Mouse (Mus musculus): ENCODE measurements around the gene Zfp598. TPM values are rescaled to one million over a fixed set of nuclear protein-coding genes. Genes with fewer than 3 reads are reported as not detected.
"Not testable (repeated sequence)": the region's sequence is repeated elsewhere in the genome, so short reads cannot be mapped to it uniquely, and the experiment has no call there.

The Zfp598 gene
- polyA plus RNA-seq, 1 experiment from 2014 or later: 24.7 TPM

- ATAC-seq (ENCODE audit: low FRiP score, low read depth): no peak
- no peak overlapping the region for H3K4me2 ChIP-seq (replicated peaks)
- WGBS: 97% methylated on average over 15 of the region's 15 CpGs
Observed at GRCm38 (mm10) chr17:24716166-24716682, 46.7 kb downstream of the Zfp598 start.

DNA sequence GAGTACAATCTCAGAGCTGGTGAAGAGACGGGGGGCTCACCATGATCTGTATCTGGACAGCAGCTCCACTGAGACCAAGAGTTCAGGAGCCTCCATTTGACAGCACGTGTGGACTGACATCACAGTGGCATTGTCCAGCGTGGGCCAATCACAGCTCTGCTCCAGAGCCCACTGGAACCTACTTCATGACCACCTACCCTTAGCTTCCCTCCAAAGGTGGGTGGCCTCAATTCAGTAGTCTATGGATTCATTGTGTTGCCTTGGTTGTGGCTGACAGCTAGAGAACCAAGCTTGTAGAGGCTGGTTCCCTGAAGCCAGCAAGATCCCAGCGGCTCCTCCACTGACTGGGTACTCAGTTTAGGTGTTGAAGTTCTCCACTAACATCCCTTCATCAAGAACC lies 48.5 kb downstream of the Zfp598 start, which contains the start of the genes Rnf151 and Rps2:
Gene Rnf151, minus strand, starts transcription at position 121 of the 400 bp plus-strand sequence.
Gene Rps2, plus strand, starts transcription at position 174 of the 400 bp plus-strand sequence.
- WGBS: 81% methylated on average over 4 of the region's 4 CpGs

More at GRCm38 (mm10) chr17:24716166-24716682, 46.7 kb downstream of the Zfp598 start:
- H3K27me3 ChIP-seq: no peaks in the 10 kb centered on the region
- peaks cover 32% of the 10 kb centered on the region for H3K36me3 ChIP-seq
- no peak overlapping the region for H3K27ac ChIP-seq
- H3K9ac ChIP-seq: no peak overlapping the region
- H3K9me3 ChIP-seq: no peaks in the 10 kb centered on the region
- H3K4me3 ChIP-seq: no peak overlapping the region
- peaks cover 8% of the 10 kb centered on the region for H3K4me1 ChIP-seq

GRCm38 (mm10) chr17:24718938-24719337 lies 49.5 kb downstream of the Zfp598 start:
- peaks cover 32% of the 10 kb centered on the region for H3K4me1 ChIP-seq
- not testable (repeated sequence) for ATAC-seq (ENCODE audit: low FRiP score, low read depth); H3K27ac ChIP-seq; H3K9me3 ChIP-seq; H3K27me3 ChIP-seq
- H3K4me3 ChIP-seq: peak overlapping the region; percentile 84
- WGBS: 63% methylated on average over 5 of the region's 5 CpGs
- H3K4me2 ChIP-seq (replicated peaks): peak overlapping the region; percentile 91
- peaks cover 47% of the 10 kb centered on the region for H3K36me3 ChIP-seq
- peak overlapping the region; percentile 92 for H3K9ac ChIP-seq

More for the DNA sequence above, 48.5 kb downstream of the Zfp598 start, which contains the start of the genes Rnf151 and Rps2:
- peak within 1 kb of the TSS; percentile 92 for H3K9ac ChIP-seq
- peak within 1 kb of the TSS; percentile 84 for H3K4me3 ChIP-seq
- H3K9me3 ChIP-seq: no peaks in the 10 kb centered on the region
- H3K27ac ChIP-seq: no peak within 1 kb of the TSS
- H3K36me3 ChIP-seq: peaks cover 47% of the 10 kb centered on the region
- peaks cover 25% of the 10 kb centered on the region for H3K4me1 ChIP-seq
- no peak for ATAC-seq (ENCODE audit: low FRiP score, low read depth)
- H3K27me3 ChIP-seq: no peaks in the 10 kb centered on the region
- H3K4me2 ChIP-seq (replicated peaks): peak within 1 kb of the TSS; percentile 91

DNA sequence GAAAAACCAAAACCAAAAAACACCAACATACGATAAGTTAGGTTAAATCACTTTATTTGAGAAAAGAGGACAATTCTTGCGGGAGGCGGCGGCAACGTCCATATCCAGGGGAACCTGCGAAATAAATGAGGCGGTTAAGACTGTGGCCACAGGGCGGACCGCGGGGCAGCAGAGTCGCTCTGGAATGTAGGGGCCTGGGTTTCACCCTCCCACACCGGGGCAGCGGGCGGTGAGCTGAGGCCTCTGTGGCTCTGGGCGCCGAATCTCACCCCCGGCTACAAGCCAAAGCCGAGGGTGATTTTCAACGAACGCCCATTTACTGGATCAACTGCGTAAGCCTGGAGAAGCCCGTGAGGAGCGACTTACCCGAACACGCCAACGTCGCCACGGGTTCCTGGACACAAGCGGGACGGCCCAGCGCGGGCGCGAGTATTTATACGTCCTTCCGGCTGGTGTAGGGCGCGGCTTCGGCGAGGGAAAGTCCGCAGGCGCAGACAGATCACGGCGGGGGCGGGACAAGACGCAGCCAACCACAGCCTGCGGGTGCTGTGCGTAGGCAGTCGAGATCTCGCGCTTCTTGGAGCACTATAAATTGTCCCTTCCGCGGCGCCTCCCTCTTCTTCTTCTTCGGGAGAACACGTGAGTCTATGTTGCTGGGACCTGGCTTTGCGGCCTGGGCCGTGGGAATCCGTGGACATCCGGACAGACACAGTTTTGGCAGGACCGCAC lies 50.2 kb downstream of the Zfp598 start:
- Histone ChIP-seq H3K9ac (peak overlapping the region; percentile 93), H3K27ac (peak overlapping the region; percentile 87), H3K36me3 (peaks cover 47% of the 10 kb centered on the region), H3K4me2 (replicated peaks) (peak overlapping the region; percentile 91), H3K9me3 (no peaks in the 10 kb centered on the region), H3K4me3 (peak overlapping the region; percentile 84), H3K27me3 (no peaks in the 10 kb centered on the region), H3K4me1 (peaks cover 34% of the 10 kb centered on the region)
- WGBS: under 1% methylated on average over 60 of the region's 61 CpGs
- peak; percentile 98 for ATAC-seq (ENCODE audit: low FRiP score, low read depth)

DNA sequence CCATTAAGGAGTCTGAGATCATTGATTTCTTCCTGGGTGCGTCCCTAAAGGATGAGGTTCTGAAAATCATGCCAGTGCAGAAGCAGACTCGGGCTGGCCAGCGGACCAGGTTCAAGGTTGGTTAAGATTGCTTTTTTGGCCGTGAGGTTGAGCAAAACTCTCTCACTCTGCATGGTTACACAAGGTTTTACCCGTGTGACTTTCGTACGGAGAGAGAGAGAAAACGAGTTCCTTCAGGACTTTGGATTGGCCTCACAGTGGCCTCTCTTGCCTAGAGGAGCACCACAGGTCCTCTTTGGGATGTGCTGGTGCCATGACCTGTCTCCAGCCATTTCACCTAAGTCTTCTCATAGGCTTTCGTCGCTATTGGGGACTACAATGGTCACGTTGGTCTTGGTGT lies 51.1 kb downstream of the Zfp598 start:
- Histone ChIP-seq H3K4me2 (replicated peaks) (peak overlapping the region; percentile 91), H3K4me1 (peaks cover 34% of the 10 kb centered on the region), H3K9ac (peak overlapping the region; percentile 93), H3K36me3 (peaks cover 47% of the 10 kb centered on the region), H3K4me3 (peak overlapping the region; percentile 84)
- H3K9me3 ChIP-seq; H3K27me3 ChIP-seq; H3K27ac ChIP-seq; ATAC-seq (ENCODE audit: low FRiP score, low read depth): not testable (repeated sequence)
- WGBS: 1% methylated on average over 11 of the region's 11 CpGs

- not testable (repeated sequence) for H3K27me3 ChIP-seq; H3K9me3 ChIP-seq; H3K27ac ChIP-seq; ATAC-seq (ENCODE audit: low FRiP score, low read depth)
- Histone ChIP-seq H3K36me3 (peaks cover 42% of the 10 kb centered on the region), H3K4me1 (peaks cover 34% of the 10 kb centered on the region), H3K4me3 (peak overlapping the region; percentile 84), H3K4me2 (replicated peaks) (peak overlapping the region; percentile 91), H3K9ac (peak overlapping the region; percentile 65)
- WGBS: 59% methylated on average over 7 of the region's 7 CpGs
Observed at GRCm38 (mm10) chr17:24721383-24721955, 52.0 kb downstream of the Zfp598 start.

- 31% methylated on average over 13 of the region's 13 CpGs for whole genome bisulfite sequencing
- Histone ChIP-seq H3K4me2 (replicated peaks) (peak overlapping the region; percentile 91), H3K36me3 (peaks cover 33% of the 10 kb centered on the region), H3K9ac (peak overlapping the region; percentile 78), H3K27ac (no peak overlapping the region), H3K4me3 (peak overlapping the region; percentile 84), H3K4me1 (peaks cover 34% of the 10 kb centered on the region), H3K9me3 (no peaks in the 10 kb centered on the region), H3K27me3 (no peaks in the 10 kb centered on the region)
- no peak for ATAC-seq (ENCODE audit: low FRiP score, low read depth)
Observed at GRCm38 (mm10) chr17:24722220-24722924, 52.9 kb downstream of the Zfp598 start.

- no peaks in the 10 kb centered on the region for H3K9me3 ChIP-seq
- peak overlapping the region; percentile 79; the same call in 1 of the 2 replicates for H3K27ac ChIP-seq
- peaks cover 34% of the 10 kb centered on the region for H3K4me1 ChIP-seq
- H3K4me2 ChIP-seq (replicated peaks): peak overlapping the region; percentile 91
- H3K4me3 ChIP-seq: peak overlapping the region; percentile 83
- peak overlapping the region; percentile 78 for H3K9ac ChIP-seq
- no peak for ATAC-seq (ENCODE audit: low FRiP score, low read depth)
- 1% methylated on average over 12 of the region's 12 CpGs for WGBS
- no peaks in the 10 kb centered on the region for H3K27me3 ChIP-seq
- H3K36me3 ChIP-seq: peaks cover 24% of the 10 kb centered on the region
Observed at GRCm38 (mm10) chr17:24723122-24723880, 53.8 kb downstream of the Zfp598 start.

DNA sequence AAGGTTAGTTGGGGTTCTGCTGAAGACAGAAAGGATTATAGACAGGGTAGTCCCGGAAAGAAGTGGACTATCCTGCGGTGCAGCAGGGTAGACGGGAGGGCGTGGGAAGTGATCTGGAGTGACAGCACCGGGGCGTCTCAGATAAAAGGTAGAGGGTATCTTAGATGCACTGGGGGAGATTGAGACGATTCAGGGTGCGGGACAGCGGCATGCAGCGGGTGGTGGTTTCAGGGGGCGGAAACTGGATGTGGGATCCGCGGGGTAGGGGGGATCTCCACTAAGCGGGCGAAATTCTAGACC lies 54.3 kb downstream of the Zfp598 start:
- peak overlapping the region; percentile 91 for H3K4me2 ChIP-seq (replicated peaks)
- peaks cover 19% of the 10 kb centered on the region for H3K36me3 ChIP-seq
- H3K27ac ChIP-seq: peak overlapping the region; percentile 79; the same call in 1 of the 2 replicates
- H3K4me3 ChIP-seq: peak overlapping the region; percentile 83
- under 1% methylated on average over 15 of the region's 15 CpGs for WGBS
- peaks cover 31% of the 10 kb centered on the region for H3K4me1 ChIP-seq
- no peaks in the 10 kb centered on the region for H3K27me3 ChIP-seq
- no peaks in the 10 kb centered on the region for H3K9me3 ChIP-seq
- peak; percentile 1; the same call in 1 of the 2 replicates for ATAC-seq (ENCODE audit: low FRiP score, low read depth)
- H3K9ac ChIP-seq: peak overlapping the region; percentile 78

- peak; percentile 75 for ATAC-seq (ENCODE audit: low FRiP score, low read depth)
- 0% methylated on average over 30 of the region's 30 CpGs for WGBS
- Histone ChIP-seq H3K27me3 (no peaks in the 10 kb centered on the region), H3K4me1 (peaks cover 29% of the 10 kb centered on the region), H3K27ac (peak within 1 kb of the TSS; percentile 79; the same call in 1 of the 2 replicates), H3K9ac (peak within 1 kb of the TSS; percentile 78), H3K9me3 (no peaks in the 10 kb centered on the region), H3K36me3 (peaks cover 19% of the 10 kb centered on the region), H3K4me3 (peak within 1 kb of the TSS; percentile 83), H3K4me2 (replicated peaks) (peak within 1 kb of the TSS; percentile 91)
Observed at GRCm38 (mm10) chr17:24724184-24724583, 54.7 kb downstream of the Zfp598 start, which contains the start of gene Ndufb10. Gene Ndufb10 (minus strand): TSS chr17:24724478.

DNA sequence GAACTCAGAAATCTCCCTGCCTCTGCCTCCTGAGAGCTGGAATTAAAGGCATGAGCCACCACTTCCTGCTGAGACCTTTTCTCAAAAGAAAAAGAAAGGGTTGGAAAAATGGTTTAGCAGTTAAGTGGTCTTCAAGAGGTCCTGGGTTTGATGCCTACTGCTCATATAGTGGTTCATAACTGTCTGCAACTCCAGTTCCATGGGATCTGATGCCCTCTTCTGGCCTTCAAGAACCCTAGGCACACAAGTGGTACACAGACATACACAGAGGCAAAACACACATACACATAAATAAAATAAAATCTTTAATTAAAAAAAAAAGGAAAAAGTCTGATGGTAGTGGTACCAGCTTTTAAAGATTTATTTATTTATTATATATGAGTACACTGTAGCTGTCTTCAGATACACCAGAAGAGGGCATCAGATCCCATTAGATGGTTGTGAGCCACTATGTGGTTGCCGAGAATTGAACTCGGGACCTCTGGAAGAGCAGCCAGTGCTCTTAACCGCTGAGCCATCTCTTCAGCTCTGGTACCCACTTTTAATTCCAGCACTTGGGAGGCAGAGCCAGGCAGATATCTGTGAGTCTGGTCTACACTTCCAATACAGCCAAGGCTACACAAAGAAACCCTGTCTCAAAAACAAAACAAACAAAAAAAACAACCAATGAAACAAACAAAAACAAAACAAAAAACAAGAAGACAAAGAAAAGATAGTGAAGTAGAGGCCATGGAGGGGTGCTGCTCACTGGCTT lies 56.3 kb downstream of the Zfp598 start:
- WGBS: 74% methylated on average over 3 of the region's 3 CpGs
- no peaks in the 10 kb centered on the region for H3K27me3 ChIP-seq
- H3K27ac ChIP-seq: no peak overlapping the region
- no peak for ATAC-seq (ENCODE audit: low FRiP score, low read depth)
- no peak overlapping the region for H3K9ac ChIP-seq
- peaks cover 16% of the 10 kb centered on the region for H3K36me3 ChIP-seq
- no peak overlapping the region for H3K4me2 ChIP-seq (replicated peaks)
- H3K4me1 ChIP-seq: peaks cover 29% of the 10 kb centered on the region
- no peak overlapping the region for H3K4me3 ChIP-seq
- H3K9me3 ChIP-seq: no peaks in the 10 kb centered on the region

Data from limb, embryonic 13.5 days (tissue).